Mouse (Mus musculus): ENCODE data around the gene Sstr3. TPM values are rescaled to one million over a fixed set of nuclear protein-coding genes. Genes with fewer than 3 reads are reported as not detected.

Gene Sstr3
- 0.10 and 0.22 TPM in 2 replicates for polyA plus RNA-seq (2014; fragmentation: Nextera tagmentation; extraction: Ambion mirVana)

DNA sequence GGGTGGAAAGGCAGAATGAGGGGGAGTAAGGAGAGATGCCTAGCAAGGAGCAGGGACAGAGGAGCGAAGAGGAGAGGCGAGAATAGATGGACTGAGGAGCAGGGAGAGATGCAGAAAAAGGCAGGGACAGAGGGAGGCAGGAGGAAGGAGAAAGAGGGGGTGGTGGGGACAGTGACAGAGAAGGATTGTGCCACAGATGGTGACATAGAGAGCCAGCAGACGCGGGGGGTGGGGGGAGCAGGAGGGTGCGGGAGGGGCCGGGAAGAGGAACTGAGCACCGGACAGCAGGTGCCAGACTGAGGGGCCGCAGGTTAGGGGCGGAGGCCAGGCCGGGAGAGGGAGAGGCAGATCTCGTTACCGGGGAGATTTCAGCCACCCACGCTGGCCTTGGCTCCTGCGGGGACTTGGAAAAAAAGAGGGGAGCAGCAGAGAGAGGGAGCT is at the start of gene Sstr3:
Sstr3 (minus strand) TSS at position 125 of the 441 bp plus-strand sequence.
- 10% methylated on average over 14 of the region's 14 CpGs for WGBS
- DNase-seq (ENCODE audit: low spot score) (peak; percentile 22), ATAC-seq (ENCODE audit: low FRiP score) (peak; percentile 19; the same call in 1 of the 2 replicates)
- Histone ChIP-seq H3K36me3 (ENCODE audit: control insufficient read depth, insufficient read depth, low read length) (no peaks in the 10 kb centered on the region), H3K27ac (ENCODE audit: low read depth, low read length) (no peak within 1 kb of the TSS), H3K27me3 (ENCODE audit: control insufficient read depth, insufficient read depth, low read length) (no peaks in the 10 kb centered on the region), H3K9ac (ENCODE audit: low read depth, low read length) (0 out of 2 replicates have a peak within 1 kb of the TSS, but pooled peaks have one; percentile 20), H3K9me3 (ENCODE audit: control insufficient read depth, low read length) (no peaks in the 10 kb centered on the region), H3K4me1 (replicated peaks; ENCODE audit: control insufficient read depth, insufficient read depth, low read length) (peaks cover 5% of the 10 kb centered on the region), H3K4me3 (ENCODE audit: low read depth, low read length) (no peak within 1 kb of the TSS), H3K4me2 (replicated peaks; ENCODE audit: low read depth, low read length) (0 out of 2 replicates have a peak within 1 kb of the TSS, but pooled peaks have one; percentile 28)

DNA sequence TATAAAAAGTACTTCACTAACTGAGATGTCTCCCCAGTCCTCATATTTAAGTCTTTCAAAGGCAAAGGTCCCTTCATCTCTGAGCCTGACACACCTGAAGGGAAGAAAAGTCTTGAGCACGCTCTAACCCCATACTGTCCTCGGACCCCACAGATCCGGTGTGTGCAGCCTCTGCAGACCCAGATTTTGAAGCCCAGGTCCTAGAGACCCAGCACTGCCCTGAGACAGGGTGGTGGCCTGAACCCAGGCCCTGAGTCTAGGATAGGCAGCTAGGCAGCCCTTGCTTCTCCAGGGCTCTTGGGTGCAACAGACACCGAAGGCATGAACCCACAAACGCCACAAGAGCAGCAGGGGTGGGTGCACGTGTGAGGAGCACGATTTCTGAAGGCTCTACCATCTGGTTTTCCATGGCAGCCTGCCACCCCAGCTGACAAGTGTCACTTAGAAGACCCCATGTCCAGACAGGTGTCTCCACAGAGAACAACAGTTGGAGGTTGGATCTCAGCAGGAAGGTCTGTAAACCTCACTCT is 49.5 kb upstream of the Sstr3 start:
- Histone ChIP-seq H3K27me3 (ENCODE audit: control insufficient read depth, insufficient read depth, low read length) (no peaks in the 10 kb centered on the region), H3K9ac (ENCODE audit: low read depth, low read length) (no peak overlapping the region), H3K9me3 (ENCODE audit: control insufficient read depth, low read length) (no peaks in the 10 kb centered on the region), H3K4me3 (ENCODE audit: low read depth, low read length) (no peak overlapping the region), H3K4me2 (replicated peaks; ENCODE audit: low read depth, low read length) (no peak overlapping the region), H3K36me3 (ENCODE audit: control insufficient read depth, insufficient read depth, low read length) (no peaks in the 10 kb centered on the region), H3K4me1 (replicated peaks; ENCODE audit: control insufficient read depth, insufficient read depth, low read length) (no peaks in the 10 kb centered on the region), H3K27ac (ENCODE audit: low read depth, low read length) (no peak overlapping the region)
- ATAC-seq (ENCODE audit: low FRiP score) (no peak), DNase-seq (ENCODE audit: low spot score) (no peak)
- WGBS, result 89% methylated on average over 7 of the region's 7 CpGs

DNA sequence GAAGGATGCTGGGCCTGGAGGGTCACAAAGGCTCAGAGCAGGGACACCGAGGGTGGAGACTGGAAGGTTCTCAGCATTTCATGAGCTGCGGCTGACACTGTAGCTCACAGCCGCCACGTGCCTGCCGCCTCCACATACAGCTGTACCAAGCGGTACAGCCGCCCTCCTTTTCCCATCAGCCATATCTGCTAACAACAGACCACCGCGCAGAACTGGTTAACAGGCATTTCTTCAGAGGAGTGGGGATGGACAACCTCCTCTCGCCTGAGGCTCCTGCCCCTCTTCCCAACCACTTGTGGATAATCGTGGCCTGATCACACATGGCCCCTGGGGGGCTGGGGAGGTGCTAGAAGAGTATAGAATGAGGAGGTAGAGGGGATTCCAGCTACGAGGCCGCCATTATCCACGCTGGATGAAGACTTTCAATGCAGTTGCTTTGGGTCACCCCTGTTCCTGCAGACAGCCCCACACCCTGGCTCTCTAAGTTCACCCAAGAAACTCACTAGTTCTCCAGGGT is 48.0 kb upstream of the Sstr3 start:
- Histone ChIP-seq H3K9ac (ENCODE audit: low read depth, low read length) (no peak overlapping the region), H3K4me3 (ENCODE audit: low read depth, low read length) (no peak overlapping the region), H3K4me2 (replicated peaks; ENCODE audit: low read depth, low read length) (no peak overlapping the region), H3K4me1 (replicated peaks; ENCODE audit: control insufficient read depth, insufficient read depth, low read length) (no peaks in the 10 kb centered on the region), H3K27ac (ENCODE audit: low read depth, low read length) (no peak overlapping the region), H3K27me3 (ENCODE audit: control insufficient read depth, insufficient read depth, low read length) (no peaks in the 10 kb centered on the region), H3K36me3 (ENCODE audit: control insufficient read depth, insufficient read depth, low read length) (no peaks in the 10 kb centered on the region), H3K9me3 (ENCODE audit: control insufficient read depth, low read length) (no peaks in the 10 kb centered on the region)
- 79% methylated on average over 14 of the region's 14 CpGs for WGBS
- ATAC-seq (ENCODE audit: low FRiP score), result no peak
- no peak for DNase-seq (ENCODE audit: low spot score)

DNA sequence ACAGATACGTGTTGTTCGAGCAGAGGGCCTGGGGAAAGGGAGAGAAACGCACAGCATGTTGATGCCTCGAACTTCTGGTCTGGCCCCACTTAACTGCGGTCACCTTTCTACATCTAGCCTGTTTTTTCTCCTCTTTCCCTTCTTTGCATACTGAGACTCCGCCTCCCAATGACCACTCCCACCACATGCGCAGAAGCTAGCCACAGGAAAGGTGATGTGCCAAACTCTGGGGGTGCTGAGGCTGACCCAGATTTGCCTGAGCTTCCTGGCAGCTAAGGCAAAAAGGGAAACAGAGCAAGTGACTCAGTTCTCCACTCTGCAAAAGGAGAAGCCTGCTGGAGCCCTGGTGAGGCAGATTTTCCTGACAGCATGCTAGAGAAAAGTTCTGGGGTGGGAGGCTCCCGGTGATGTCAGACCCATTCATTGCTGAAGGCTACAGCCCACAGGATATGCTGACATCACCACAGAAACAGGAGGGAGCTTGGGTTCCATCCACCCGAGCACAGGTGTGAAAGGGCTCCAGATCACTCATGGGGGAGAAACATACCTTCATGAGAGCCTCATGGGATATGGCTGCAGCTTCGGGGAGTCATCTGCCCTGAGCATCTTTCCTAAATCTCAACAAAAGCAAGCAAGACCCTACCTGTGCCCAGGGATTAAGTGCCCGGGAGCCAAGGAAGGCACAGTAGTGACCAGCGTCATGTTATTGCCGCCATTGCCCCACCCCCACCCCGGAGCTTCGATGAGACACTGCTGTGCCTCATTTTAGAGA is 47.4 kb upstream of the Sstr3 start:
- H3K4me1 ChIP-seq (replicated peaks; ENCODE audit: control insufficient read depth, insufficient read depth, low read length), result no peaks in the 10 kb centered on the region
- DNase-seq (ENCODE audit: low spot score) (no peak), ATAC-seq (ENCODE audit: low FRiP score) (no peak)
- H3K4me2 ChIP-seq (replicated peaks; ENCODE audit: low read depth, low read length), result no peak overlapping the region
- H3K4me3 ChIP-seq (ENCODE audit: low read depth, low read length), result no peak overlapping the region
- WGBS, result 64% methylated on average over 15 of the region's 15 CpGs
- no peak overlapping the region for H3K27ac ChIP-seq (ENCODE audit: low read depth, low read length)
- H3K9ac ChIP-seq (ENCODE audit: low read depth, low read length), result no peak overlapping the region
- H3K9me3 ChIP-seq (ENCODE audit: control insufficient read depth, low read length), result no peaks in the 10 kb centered on the region
- H3K36me3 ChIP-seq (ENCODE audit: control insufficient read depth, insufficient read depth, low read length), result no peaks in the 10 kb centered on the region
- no peaks in the 10 kb centered on the region for H3K27me3 ChIP-seq (ENCODE audit: control insufficient read depth, insufficient read depth, low read length)

- Histone ChIP-seq H3K4me1 (replicated peaks; ENCODE audit: control insufficient read depth, insufficient read depth, low read length) (no peaks in the 10 kb centered on the region), H3K9me3 (ENCODE audit: control insufficient read depth, low read length) (no peaks in the 10 kb centered on the region), H3K36me3 (ENCODE audit: control insufficient read depth, insufficient read depth, low read length) (no peaks in the 10 kb centered on the region), H3K27me3 (ENCODE audit: control insufficient read depth, insufficient read depth, low read length) (no peaks in the 10 kb centered on the region), H3K4me2 (replicated peaks; ENCODE audit: low read depth, low read length) (no peak overlapping the region), H3K4me3 (ENCODE audit: low read depth, low read length) (no peak overlapping the region), H3K27ac (ENCODE audit: low read depth, low read length) (no peak overlapping the region), H3K9ac (ENCODE audit: low read depth, low read length) (no peak overlapping the region)
- 86% methylated on average over 6 of the region's 6 CpGs for WGBS
- no peak for DNase-seq (ENCODE audit: low spot score)
- ATAC-seq (ENCODE audit: low FRiP score), result no peak
Observed at GRCm38 (mm10) chr15:78590785-78591184, 46.3 kb upstream of the Sstr3 start.

DNA sequence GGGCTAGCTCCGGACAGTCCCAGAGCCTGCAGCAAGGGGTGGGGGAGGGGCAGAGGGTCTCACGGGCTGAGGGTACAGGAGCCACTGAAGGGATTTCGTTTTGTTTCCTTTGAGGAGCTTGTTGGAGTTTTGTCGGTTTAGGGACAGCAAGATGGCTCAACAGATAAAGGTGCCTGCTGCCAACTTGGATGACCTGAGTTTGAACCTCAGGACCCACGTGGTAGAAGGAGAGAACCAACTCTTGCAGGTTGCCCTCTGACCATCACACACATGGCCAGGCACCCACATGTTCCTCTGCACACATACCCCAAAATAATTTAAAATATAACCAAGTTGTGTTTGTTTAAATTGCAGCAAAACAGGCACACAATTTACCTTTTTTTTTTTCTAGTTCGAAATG is 45.5 kb upstream of the Sstr3 start:
- H3K4me1 ChIP-seq (replicated peaks; ENCODE audit: control insufficient read depth, insufficient read depth, low read length), result no peaks in the 10 kb centered on the region
- no peak overlapping the region for H3K4me2 ChIP-seq (replicated peaks; ENCODE audit: low read depth, low read length)
- H3K36me3 ChIP-seq (ENCODE audit: control insufficient read depth, insufficient read depth, low read length), result no peaks in the 10 kb centered on the region
- no peak overlapping the region for H3K27ac ChIP-seq (ENCODE audit: low read depth, low read length)
- 75% methylated on average over 6 of the region's 6 CpGs for WGBS
- H3K27me3 ChIP-seq (ENCODE audit: control insufficient read depth, insufficient read depth, low read length), result no peaks in the 10 kb centered on the region
- no peak overlapping the region for H3K9ac ChIP-seq (ENCODE audit: low read depth, low read length)
- ATAC-seq (ENCODE audit: low FRiP score), result no peak
- no peak overlapping the region for H3K4me3 ChIP-seq (ENCODE audit: low read depth, low read length)
- no peak for DNase-seq (ENCODE audit: low spot score)
- H3K9me3 ChIP-seq (ENCODE audit: control insufficient read depth, low read length), result no peaks in the 10 kb centered on the region

DNA sequence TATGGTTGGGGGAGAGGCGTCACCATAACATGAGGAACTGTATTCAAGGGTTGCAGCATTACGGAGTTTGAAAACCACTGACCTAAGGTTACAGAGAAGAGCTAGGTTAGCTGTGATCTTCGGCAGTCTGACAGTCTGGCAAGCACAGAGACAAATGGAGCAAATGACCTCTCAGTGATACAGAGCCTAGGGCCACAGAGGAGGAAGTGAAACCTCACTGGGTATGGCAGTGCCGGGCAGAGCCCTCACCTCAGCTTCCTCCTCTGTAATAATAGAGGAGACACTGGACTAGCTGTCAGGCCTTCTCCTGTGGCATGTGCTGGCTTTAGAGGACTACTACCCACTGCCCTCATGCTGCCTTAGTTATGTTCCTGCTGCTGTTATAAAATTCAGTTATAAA is 44.4 kb upstream of the Sstr3 start:
- Histone ChIP-seq H3K36me3 (ENCODE audit: control insufficient read depth, insufficient read depth, low read length) (no peaks in the 10 kb centered on the region), H3K4me2 (replicated peaks; ENCODE audit: low read depth, low read length) (no peak overlapping the region), H3K27me3 (ENCODE audit: control insufficient read depth, insufficient read depth, low read length) (no peaks in the 10 kb centered on the region), H3K4me3 (ENCODE audit: low read depth, low read length) (no peak overlapping the region), H3K9me3 (ENCODE audit: control insufficient read depth, low read length) (no peaks in the 10 kb centered on the region), H3K27ac (ENCODE audit: low read depth, low read length) (no peak overlapping the region), H3K4me1 (replicated peaks; ENCODE audit: control insufficient read depth, insufficient read depth, low read length) (no peaks in the 10 kb centered on the region), H3K9ac (ENCODE audit: low read depth, low read length) (no peak overlapping the region)
- ATAC-seq (ENCODE audit: low FRiP score) (no peak), DNase-seq (ENCODE audit: low spot score) (no peak)
- 90% methylated on average over 4 of the region's 4 CpGs for WGBS

- Histone ChIP-seq H3K4me1 (replicated peaks; ENCODE audit: control insufficient read depth, insufficient read depth, low read length) (no peaks in the 10 kb centered on the region), H3K27ac (ENCODE audit: low read depth, low read length) (no peak overlapping the region), H3K9ac (ENCODE audit: low read depth, low read length) (no peak overlapping the region), H3K9me3 (ENCODE audit: control insufficient read depth, low read length) (no peaks in the 10 kb centered on the region), H3K27me3 (ENCODE audit: control insufficient read depth, insufficient read depth, low read length) (no peaks in the 10 kb centered on the region), H3K36me3 (ENCODE audit: control insufficient read depth, insufficient read depth, low read length) (no peaks in the 10 kb centered on the region), H3K4me3 (ENCODE audit: low read depth, low read length) (no peak overlapping the region), H3K4me2 (replicated peaks; ENCODE audit: low read depth, low read length) (no peak overlapping the region)
- no peak for DNase-seq (ENCODE audit: low spot score)
- 84% methylated on average over 4 of the region's 4 CpGs for WGBS
- ATAC-seq (ENCODE audit: low FRiP score), result no peak
Observed at GRCm38 (mm10) chr15:78588049-78588448, 43.6 kb upstream of the Sstr3 start.

Measured in hindbrain, embryonic 11.5 days (tissue).